Mouse (Mus musculus) lung, postnatal 0 days (tissue): ENCODE measurements around the gene Ptpru. TPM values are rescaled to one million over a fixed set of nuclear protein-coding genes. Genes with fewer than 3 reads are reported as not detected.

Experiments used
- ATAC-seq: fragments of 200-750 bp; cut with Nextera tagmentation; 2 replicates; pipeline ENCODE4 v1.8.0; 2017; ENCODE audit warnings: moderate library complexity
- DNase-seq: peaks from one replicate; pipeline ENCODE4 v3.0.0-alpha.2; 2016; ENCODE audit warnings: low spot score
- H3K27ac ChIP-seq: fragments of 300-500 bp; sonication (generic); 2 replicates; pipeline ENCODE4 v1.5.1; 2014; ENCODE audit warnings: antibody characterized with exemption, mild to moderate bottlenecking, low read length, mixed read lengths
- H3K27me3 ChIP-seq: fragments of 300-500 bp; sonication (generic); replicated peaks from 2 replicates; pipeline ENCODE4 v1.6.1; 2014; ENCODE audit warnings: low read length, mixed read lengths; ENCODE audit not compliant: insufficient read depth
- H3K36me3 ChIP-seq: fragments of 300-500 bp; sonication (generic); 2 replicates; pipeline ENCODE4 v1.6.1; 2014; ENCODE audit warnings: low read length, mixed read lengths; ENCODE audit not compliant: insufficient read depth
- H3K4me1 ChIP-seq: fragments of 300-500 bp; sonication (generic); 2 replicates; pipeline ENCODE4 v1.6.1; 2014; ENCODE audit warnings: antibody characterized with exemption, low read depth, low read length, mixed read lengths; ENCODE audit not compliant: insufficient read depth
- H3K4me2 ChIP-seq: fragments of 300-500 bp; sonication (generic); replicated peaks from 2 replicates; pipeline ENCODE4 v1.6.1; 2014; ENCODE audit warnings: low read depth, mild to moderate bottlenecking, low read length, moderate library complexity, mixed read lengths
- H3K4me3 ChIP-seq: fragments of 300-500 bp; sonication (generic); 2 replicates; pipeline ENCODE4 v1.5.1; 2014; ENCODE audit warnings: low read depth, low read length
- H3K9ac ChIP-seq: fragments of 300-500 bp; sonication (generic); replicated peaks from 2 replicates; pipeline ENCODE4 v1.6.1; 2014; ENCODE audit warnings: low read depth, mild to moderate bottlenecking
- H3K9me3 ChIP-seq: fragments of 300-500 bp; sonication (generic); 2 replicates; pipeline ENCODE4 v1.6.1; 2016; ENCODE audit warnings: low read length, mixed read lengths
- CTCF ChIP-seq: IDR thresholded peaks from 2 replicates; pipeline ENCODE4 v1.5.1; 2016; ENCODE audit warnings: antibody characterized with exemption, mild to moderate bottlenecking
- EP300 ChIP-seq: IDR thresholded peaks from 2 replicates; pipeline ENCODE4 v1.6.1; 2016; ENCODE audit warnings: antibody characterized with exemption, mild to moderate bottlenecking, control low read depth
- WGBS: fragments of 180-500 bp; shearing (Covaris S2); extraction: QIAGEN DNeasy Blood & Tissue Kit; methylation state at CpG from one replicate; pipeline ENCODE4 v1.1.7; 2014; 5-methylcytosine and 5-hydroxymethylcytosine counted together
- polyA plus RNA-seq: library from polyadenylated mRNA; unstranded; fragments of >200 nt; fragmentation: Nextera tagmentation; extraction: Ambion mirVana; gene quantifications from 2 replicates; pipeline ENCODE4 v1.2.1, GENCODE M21; 2015

Gene Ptpru
- polyA plus RNA-seq, 1 experiment from 2014 or later = 8.5 TPM

DNA sequence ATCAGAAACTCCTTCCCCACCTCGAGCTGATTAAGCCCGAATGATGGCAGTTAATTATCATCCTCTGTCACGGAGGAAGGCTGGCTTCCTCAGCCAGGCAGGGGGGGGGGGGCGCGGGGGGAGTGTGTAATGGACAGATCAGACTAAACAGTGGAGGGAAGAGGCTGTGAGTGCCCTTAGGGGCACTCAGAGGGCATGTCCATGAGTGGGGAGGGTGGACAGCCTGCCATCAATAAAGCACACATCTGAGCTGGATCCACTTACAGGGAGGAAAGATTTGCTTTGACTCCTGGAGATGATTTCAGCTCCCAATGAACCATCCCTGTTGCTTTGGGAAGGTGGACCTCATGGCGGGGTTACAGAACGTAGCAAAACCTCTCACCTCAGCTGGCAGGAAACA lies 109.5 kb downstream of the Ptpru start:
- H3K4me2 ChIP-seq = no peak overlapping the region
- no peak overlapping the region for H3K27ac ChIP-seq
- ATAC-seq (no peak), DNase-seq (no peak)
- H3K27me3 ChIP-seq = no peaks in the 10 kb centered on the region
- WGBS = 27% methylated on average over 7 of the region's 7 CpGs
- TF ChIP-seq EP300 (no peak), CTCF (no peak)
- H3K9me3 ChIP-seq = no peaks in the 10 kb centered on the region
- H3K9ac ChIP-seq = no peak overlapping the region
- no peaks in the 10 kb centered on the region for H3K4me1 ChIP-seq
- H3K36me3 ChIP-seq = no peaks in the 10 kb centered on the region
- no peak overlapping the region for H3K4me3 ChIP-seq

- H3K27me3 ChIP-seq = no peaks in the 10 kb centered on the region
- peak; percentile 85 for TF ChIP-seq CTCF
- TF ChIP-seq EP300 = 0 out of 2 replicates have a peak, but pooled peaks have one; percentile 19
- H3K36me3 ChIP-seq = no peaks in the 10 kb centered on the region
- no peaks in the 10 kb centered on the region for H3K4me1 ChIP-seq
- no peak overlapping the region for H3K4me2 ChIP-seq
- peak; percentile 58 for ATAC-seq
- no peak overlapping the region for H3K4me3 ChIP-seq
- no peak overlapping the region for H3K27ac ChIP-seq
- H3K9ac ChIP-seq = no peak overlapping the region
- 45% methylated on average over 11 of the region's 11 CpGs for WGBS
- H3K9me3 ChIP-seq = no peaks in the 10 kb centered on the region
- peak; percentile 55 for DNase-seq
Measured at GRCm38 (mm10) chr4:131723415-131724080, 114.5 kb downstream of the Ptpru start.

DNA sequence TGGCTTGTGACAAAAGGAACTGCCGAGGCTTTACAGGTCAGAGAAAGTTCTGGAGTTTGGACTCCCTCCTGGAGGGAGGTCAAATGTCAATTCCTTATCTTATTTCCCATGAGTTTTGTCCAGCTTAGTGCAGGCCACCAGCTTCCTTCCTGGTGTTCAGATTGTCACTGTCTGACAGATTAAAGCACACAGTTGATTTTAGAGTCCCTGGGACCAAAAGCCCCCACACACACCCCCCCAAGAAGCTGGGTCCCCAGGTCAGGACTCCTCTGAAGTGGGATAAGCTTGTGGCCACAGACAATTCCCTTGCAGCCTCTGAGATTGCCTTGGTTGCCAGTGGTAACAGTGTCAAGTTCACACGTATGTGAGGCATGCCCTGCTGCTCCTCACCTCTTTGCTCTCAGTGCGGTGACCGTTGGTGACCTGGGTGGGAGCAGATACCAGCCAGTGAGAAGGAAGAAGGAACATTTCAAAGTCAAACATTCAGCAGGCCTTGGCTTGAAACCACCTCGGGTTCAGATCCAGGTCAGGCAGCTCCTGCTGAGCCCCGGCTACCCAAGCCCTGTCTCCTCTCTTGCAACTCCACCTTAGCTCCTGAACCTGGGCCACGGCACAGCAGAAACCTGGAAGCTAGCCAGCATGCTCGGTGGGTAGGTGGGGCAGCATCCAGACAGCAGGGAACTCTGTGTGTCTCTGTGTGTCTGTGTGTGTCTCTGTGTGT lies 115.8 kb downstream of the Ptpru start:
- DNase-seq = peak; percentile 26
- peak; percentile 60 for ATAC-seq
- no peak overlapping the region for H3K4me2 ChIP-seq
- no peak overlapping the region for H3K4me3 ChIP-seq
- H3K9ac ChIP-seq = no peak overlapping the region
- no peaks in the 10 kb centered on the region for H3K36me3 ChIP-seq
- no peaks in the 10 kb centered on the region for H3K4me1 ChIP-seq
- TF ChIP-seq CTCF (no peak), EP300 (peak; percentile 25; the same call in 1 of the 2 replicates)
- H3K9me3 ChIP-seq = no peaks in the 10 kb centered on the region
- peak overlapping the region; percentile 20; the same call in 1 of the 2 replicates for H3K27ac ChIP-seq
- H3K27me3 ChIP-seq = no peaks in the 10 kb centered on the region
- 8% methylated on average over 8 of the region's 8 CpGs for WGBS

- TF ChIP-seq CTCF (no peak), EP300 (no peak)
- H3K27me3 ChIP-seq = no peaks in the 10 kb centered on the region
- no peaks in the 10 kb centered on the region for H3K4me1 ChIP-seq
- 69% methylated on average over 5 of the region's 5 CpGs for WGBS
- no peaks in the 10 kb centered on the region for H3K36me3 ChIP-seq
- ATAC-seq (no peak), DNase-seq (no peak)
- no peak overlapping the region for H3K27ac ChIP-seq
- H3K4me3 ChIP-seq = no peak overlapping the region
- H3K9ac ChIP-seq = no peak overlapping the region
- H3K4me2 ChIP-seq = no peak overlapping the region
- H3K9me3 ChIP-seq = no peaks in the 10 kb centered on the region
Measured at GRCm38 (mm10) chr4:131719151-131719550, 118.9 kb downstream of the Ptpru start.

Other genes with a start within 250 kb of the Ptpru start
- 20.6 and 21.2 TPM in 2 replicates for gene Mecr, start 5.2 kb upstream of the Ptpru start, polyA plus RNA-seq
- 62.6 TPM in 2 replicates for gene Srsf4, start 35.3 kb upstream of the Ptpru start, polyA plus RNA-seq
- gene Tmem200b, start 83.5 kb upstream of the Ptpru start, polyA plus RNA-seq = 1.3 and 1.8 TPM in 2 replicates
- 0.15 and 0.18 TPM in 2 replicates for gene Gm10300, start 236.4 kb upstream of the Ptpru start, polyA plus RNA-seq
- gene Epb41, start 237.0 kb upstream of the Ptpru start, polyA plus RNA-seq = 29.9 and 32.5 TPM in 2 replicates